In the genomic region with DNA sequence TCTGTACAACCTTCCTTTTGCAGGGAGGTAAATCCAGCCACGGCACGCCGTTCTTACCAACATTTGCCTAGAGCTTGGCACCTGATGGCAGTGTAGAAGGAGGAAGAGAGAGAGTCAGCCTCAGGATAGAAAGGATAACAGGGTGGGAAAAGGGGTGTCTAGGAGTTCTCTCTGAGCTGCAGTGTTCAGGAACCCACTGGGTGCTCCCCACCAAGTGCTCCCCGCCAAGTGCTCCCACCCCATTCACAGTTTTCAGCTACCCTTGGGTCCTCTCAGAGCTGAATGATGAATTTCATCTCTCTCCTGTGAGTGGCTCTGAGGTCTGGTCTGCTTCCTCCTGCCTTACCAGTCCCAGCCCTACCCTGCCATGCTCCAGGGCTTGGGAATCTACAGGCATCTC, we compare ENCODE assay signal across 10 mouse cellular contexts. TPM values are rescaled to one million over a fixed set of nuclear protein-coding genes. Genes with fewer than 3 reads are reported as not detected.
A peak's percentile ranks its signal among the peaks of the same experiment; 100 is the strongest.
DNase-seq lines count a peak whose midpoint lies in the region; ATAC-seq and TF ChIP-seq lines count a peak whose summit lies in the region.
"Had no signal": no experiment of that assay in that cellular context is flagged by ENCODE, and none has a peak within 500 bp of the region (broad histone marks: within the 10 kb centered on the region; RNA-seq: fewer than 3 reads in every experiment).

No protein-coding gene starts in this region.

- H3K4me2 ChIP-seq in forebrain, embryonic 12.5 days = peak overlapping the region; percentile 90
- peak overlapping the region; percentile 95; the same call in 1 of the 2 replicates for H3K4me2 ChIP-seq in intestine, postnatal 0 days (replicated peaks; ENCODE audit: low read depth)
- H3K4me2 ChIP-seq in neural tube, embryonic 13.5 days = peak overlapping the region; percentile 88

- 69% methylated on average over 4 of the region's 4 CpGs for WGBS in forebrain, embryonic 12.5 days
- 75% methylated on average over 4 of the region's 4 CpGs for WGBS in intestine, postnatal 0 days
- 85% methylated on average over 4 of the region's 4 CpGs for WGBS in neural tube, embryonic 13.5 days

- peaks cover 36% of the 10 kb centered on the region for H3K4me1 ChIP-seq in forebrain, embryonic 12.5 days
- H3K4me1 ChIP-seq in intestine, postnatal 0 days (replicated peaks; ENCODE audit: control insufficient read depth, insufficient read depth, low read length) = peaks cover 3% of the 10 kb centered on the region; the same call in 1 of the 2 replicates
- peaks cover 47% of the 10 kb centered on the region for H3K4me1 ChIP-seq in neural tube, embryonic 13.5 days (replicated peaks)

- TF ChIP-seq CTCF in layer of hippocampus, adult 2 months (conservative IDR thresholded peaks at IDR 0.05) = no peak
- TF ChIP-seq CTCF in intestine, postnatal 0 days (IDR thresholded peaks at IDR 0.05; ENCODE audit: low read depth) = no peak

- H3K9me3 ChIP-seq in forebrain, embryonic 12.5 days = no peaks in the 10 kb centered on the region
- no peaks in the 10 kb centered on the region for H3K9me3 ChIP-seq in intestine, postnatal 0 days (ENCODE audit: control insufficient read depth)
- no peaks in the 10 kb centered on the region for H3K9me3 ChIP-seq in neural tube, embryonic 13.5 days

- DNase-seq in layer of hippocampus, adult 2 months (ENCODE audit: low spot score in 2 of 2) = no peak
- no peak for DNase-seq in layer of hippocampus, postnatal 36 days
- no peak for DNase-seq in embryo, embryonic 11 days
- no peak for DNase-seq in adrenal gland, adult 2 months

- ATAC-seq in forebrain, embryonic 12.5 days (ENCODE audit: low FRiP score) = no peak
- ATAC-seq in intestine, postnatal 0 days = no peak
- ATAC-seq in neural tube, embryonic 13.5 days (ENCODE audit: low read depth) = no peak

- H3K36me3 ChIP-seq in forebrain, embryonic 12.5 days (replicated peaks) = no peaks in the 10 kb centered on the region
- H3K36me3 ChIP-seq in intestine, postnatal 0 days (ENCODE audit: control insufficient read depth, insufficient read depth) = no peaks in the 10 kb centered on the region
- no peaks in the 10 kb centered on the region for H3K36me3 ChIP-seq in neural tube, embryonic 13.5 days

- peak overlapping the region; percentile 91 for H3K4me3 ChIP-seq in layer of hippocampus, adult 2 months
- peak overlapping the region; percentile 68; the same call in 1 of the 2 replicates for H3K4me3 ChIP-seq in forebrain, embryonic 12.5 days (replicated peaks)
- 0 out of 2 replicates have a peak overlapping the region, but pooled peaks have one; percentile 3 for H3K4me3 ChIP-seq in intestine, postnatal 0 days (ENCODE audit: low read depth, low read length)
- H3K4me3 ChIP-seq in neural tube, embryonic 13.5 days = peak overlapping the region; percentile 69

- peaks cover 5% of the 10 kb centered on the region; the same call in 1 of the 2 replicates for H3K27me3 ChIP-seq in forebrain, embryonic 12.5 days
- no peaks in the 10 kb centered on the region for H3K27me3 ChIP-seq in intestine, postnatal 0 days (replicated peaks; ENCODE audit: control insufficient read depth, insufficient read depth, low read length)
- H3K27me3 ChIP-seq in neural tube, embryonic 13.5 days = peaks cover 4% of the 10 kb centered on the region; the same call in 1 of the 2 replicates

- peak overlapping the region; percentile 99 for H3K27ac ChIP-seq in layer of hippocampus, adult 2 months
- no peak overlapping the region for H3K27ac ChIP-seq in forebrain, embryonic 12.5 days
- H3K27ac ChIP-seq in intestine, postnatal 0 days (ENCODE audit: low read depth, low read length) = no peak overlapping the region
- no peak overlapping the region for H3K27ac ChIP-seq in neural tube, embryonic 13.5 days (replicated peaks)

- peak overlapping the region; percentile 25; the same call in 1 of the 2 replicates for H3K9ac ChIP-seq in forebrain, embryonic 12.5 days
- no peak overlapping the region for H3K9ac ChIP-seq in intestine, postnatal 0 days (ENCODE audit: low read depth, low read length)
- peak overlapping the region; percentile 91 for H3K9ac ChIP-seq in neural tube, embryonic 13.5 days

RNA-seq across cellular contexts. Expression of a gene that starts 1.9 kb away (rescaled TPM):
- 100 to 1,000 TPM; 279 to 289 TPM for total RNA-seq in layer of hippocampus, adult 2 months (2021)
- 100 to 1,000 TPM; 272 to 282 TPM for total RNA-seq in layer of hippocampus, postnatal 36 days (2021)
- 18.2 and 20.0 TPM in 2 replicates for polyA plus RNA-seq in forebrain, embryonic 12.5 days (2016; fragmentation: Nextera tagmentation; extraction: Ambion mirVana)
- polyA plus RNA-seq in intestine, postnatal 0 days (2015; fragmentation: Nextera tagmentation; extraction: Ambion mirVana) = 9.5 and 9.7 TPM in 2 replicates
- polyA plus RNA-seq in neural tube, embryonic 13.5 days (2015; fragmentation: Nextera tagmentation; extraction: Ambion mirVana) = 24.4 and 24.9 TPM in 2 replicates
- 10 to 100 TPM; 46.8 to 76.2 TPM for total RNA-seq in adrenal gland, adult 2 months (2021)
- polyA plus RNA-seq in adrenal gland, adult 2 months (2012; rRNA removed) = 61.9 and 111 TPM in 2 replicates

RNA-seq across cellular contexts. Expression of a gene that starts 58.2 kb away (rescaled TPM):
- total RNA-seq in layer of hippocampus, adult 2 months (2021) = under 1 TPM; 0.38 to 0.54 TPM
- under 1 TPM; 0.20 to 0.35 TPM for total RNA-seq in layer of hippocampus, postnatal 36 days (2021)
- not detected in 2 replicates for polyA plus RNA-seq in forebrain, embryonic 12.5 days (2016; fragmentation: Nextera tagmentation; extraction: Ambion mirVana)
- not detected in 2 replicates for polyA plus RNA-seq in intestine, postnatal 0 days (2015; fragmentation: Nextera tagmentation; extraction: Ambion mirVana)
- not detected in 2 replicates for polyA plus RNA-seq in neural tube, embryonic 13.5 days (2015; fragmentation: Nextera tagmentation; extraction: Ambion mirVana)
- not detected for total RNA-seq in adrenal gland, adult 2 months (2021)
- 0.04 TPM in 1 of 2 replicates, not detected in the other for polyA plus RNA-seq in adrenal gland, adult 2 months (2012; rRNA removed)
- total RNA-seq: megakaryocyte progenitor cell, adult 5-6 weeks had no signal
- polyA plus RNA-seq: erythroblast, embryonic 14.5 days; testis, adult 2 months had no signal

Comparison
In these comparisons a context has a peak if more than half of its experiments do, and no peak if none do; other contexts are left out.
1. H3K4me3 ChIP-seq: peak in every context shown above with its lines; median percentile 91 in layer of hippocampus, adult 2 months; 69 in neural tube, embryonic 13.5 days; 68 in forebrain, embryonic 12.5 days; 3 in intestine, postnatal 0 days.